Mouse (Mus musculus) left cerebral cortex, postnatal 36 days (tissue): ENCODE data around the gene Olfr1252. TPM values are rescaled to one million over a fixed set of nuclear protein-coding genes. Genes with fewer than 3 reads are reported as not detected.

Experiments
- DNase-seq, 2 experiments: peaks; one replicate each; pipeline ENCODE4 v3.0.0; 2021 to 2022; ENCODE audit warnings: low spot score in 2 of 2, mixed read lengths in 1 of 2
- intact Hi-C: fragments of 180-260 bp; cut with DNase I; formaldehyde crosslinking; loops from one replicate; pipeline ENCODE4 v1.15.1; 2025
- total RNA-seq, 2 experiments: library from RNA; stranded (reverse); gene quantifications; 2 replicates each; pipeline ENCODE4 v1.2.3; 2021

The Olfr1252 gene
- not detected for total RNA-seq

DNA sequence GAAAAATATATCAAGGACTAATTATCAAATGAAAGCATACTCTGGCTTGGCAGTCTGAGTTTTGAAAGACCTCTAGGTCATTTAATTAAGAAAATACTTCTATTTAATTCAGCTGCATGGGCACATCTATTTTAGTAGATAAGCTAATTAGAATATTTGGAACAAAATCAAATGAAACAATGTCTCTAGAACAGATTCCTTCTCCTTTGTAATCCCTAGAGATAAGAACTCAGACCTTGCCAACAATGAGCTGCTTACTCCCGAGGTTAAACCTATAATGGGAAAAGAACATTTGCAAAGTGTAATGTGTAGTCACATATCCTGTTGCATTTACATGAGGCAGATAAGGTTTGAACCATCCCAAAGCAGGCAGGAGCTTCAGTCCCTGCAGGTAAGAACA, at the start of gene Olfr1252:
TSS of gene Olfr1252 (minus strand) at position 101 of the 400 bp plus-strand sequence.
- DNase-seq, result no peak
- intact Hi-C loops, result no loop called here

GRCm38 (mm10) chr2:89756990-89757389, 32.2 kb upstream of the Olfr1252 start, which contains the start of gene Olfr1253:
Olfr1253 (minus strand) TSS chr2:89757090.
- intact Hi-C loops, result no loop called here
- no peak for DNase-seq

GRCm38 (mm10) chr2:89691980-89692379, 32.8 kb downstream of the Olfr1252 start:
- intact Hi-C loops, result no loop called here
- DNase-seq, result no peak

GRCm38 (mm10) chr2:89671836-89672235, 53.0 kb downstream of the Olfr1252 start, which contains the start of gene Olfr1251:
Olfr1251 (minus strand) TSS chr2:89671936.
- no peak for DNase-seq
- intact Hi-C loops, result no loop called here

Other genes starting within 250 kb of the Olfr1252 start
- gene Olfr1241, start 237.9 kb downstream of the Olfr1252 start, total RNA-seq, result not detected
- not detected for gene Olfr1242, start 226.7 kb downstream of the Olfr1252 start, total RNA-seq
- not detected for gene Olfr1243, start 193.5 kb downstream of the Olfr1252 start, total RNA-seq
- not detected for gene Olfr1245, start 146.6 kb downstream of the Olfr1252 start, total RNA-seq
- gene Olfr1246, start 131.9 kb downstream of the Olfr1252 start, total RNA-seq, result not detected
- under 1 TPM in 1 of 2 experiments, not detected in 1; 0.11 TPM for gene Olfr1247, start 110.9 kb downstream of the Olfr1252 start, total RNA-seq
- gene Olfr1248, start 106.8 kb downstream of the Olfr1252 start, total RNA-seq, result not detected
- not detected for gene Olfr1249, start 90.0 kb downstream of the Olfr1252 start, total RNA-seq
- gene Olfr1250, start 63.5 kb downstream of the Olfr1252 start, total RNA-seq, result not detected
- gene Olfr1251, start 53.1 kb downstream of the Olfr1252 start, total RNA-seq, result not detected
- gene Olfr1253, start 32.1 kb upstream of the Olfr1252 start, total RNA-seq, result not detected
- not detected for gene Olfr1254, start 68.6 kb upstream of the Olfr1252 start, total RNA-seq
- gene Olfr1255, start 87.0 kb upstream of the Olfr1252 start, total RNA-seq, result not detected
- gene Olfr1256, start 116.5 kb upstream of the Olfr1252 start, total RNA-seq, result not detected
- gene Olfr48, start 123.2 kb upstream of the Olfr1252 start, total RNA-seq, result not detected
- not detected for gene Olfr1257, start 153.4 kb upstream of the Olfr1252 start, total RNA-seq
- gene Olfr1258, start 202.3 kb upstream of the Olfr1252 start, total RNA-seq, result not detected
- not detected for gene Olfr1259, start 223.7 kb upstream of the Olfr1252 start, total RNA-seq
- not detected for gene Olfr1260, start 249.3 kb upstream of the Olfr1252 start, total RNA-seq